ENCODE assay signal across 9 mouse cellular contexts in genomic region chr3:104779949-104780348, GRCm38 (mm10). TPM values are rescaled to one million over a fixed set of nuclear protein-coding genes. Genes with fewer than 3 reads are reported as not detected.
DNase-seq lines count a peak whose midpoint lies in the region; ATAC-seq lines count a peak whose summit lies in the region.
"Had no signal": no experiment of that assay in that cellular context is flagged by ENCODE, and none has a peak within 500 bp of the region (broad histone marks: within the 10 kb centered on the region; RNA-seq: fewer than 3 reads in every experiment).

No protein-coding gene starts in this region.

- no peak overlapping the region for H3K27ac ChIP-seq in midbrain, embryonic 14.5 days (replicated peaks; ENCODE audit: low read depth, low read length)
- H3K27ac ChIP-seq in midbrain, embryonic 15.5 days = no peak overlapping the region
- H3K27ac ChIP-seq in heart, embryonic 15.5 days = no peak overlapping the region
- no peak overlapping the region for H3K27ac ChIP-seq in liver, embryonic 11.5 days (ENCODE audit: low read depth, low read length)

- H3K9ac ChIP-seq in midbrain, embryonic 14.5 days (replicated peaks; ENCODE audit: low read length) = no peak overlapping the region
- no peak overlapping the region for H3K9ac ChIP-seq in midbrain, embryonic 15.5 days
- no peak overlapping the region for H3K9ac ChIP-seq in heart, embryonic 15.5 days
- H3K9ac ChIP-seq in liver, embryonic 11.5 days (ENCODE audit: low read depth, low read length) = no peak overlapping the region

- peaks cover 89% of the 10 kb centered on the region for H3K27me3 ChIP-seq in midbrain, embryonic 14.5 days (ENCODE audit: control insufficient read depth, insufficient read depth, low read length)
- peaks cover 92% of the 10 kb centered on the region for H3K27me3 ChIP-seq in midbrain, embryonic 15.5 days (replicated peaks)
- peaks cover 32% of the 10 kb centered on the region for H3K27me3 ChIP-seq in heart, embryonic 15.5 days
- peaks cover 85% of the 10 kb centered on the region for H3K27me3 ChIP-seq in liver, embryonic 11.5 days (replicated peaks; ENCODE audit: control insufficient read depth, insufficient read depth, low read length)
- H3K27me3 ChIP-seq: Patski had no signal

- H3K4me2 ChIP-seq in midbrain, embryonic 14.5 days (ENCODE audit: low read length) = no peak overlapping the region; the same call in 1 of the 2 replicates
- no peak overlapping the region for H3K4me2 ChIP-seq in midbrain, embryonic 15.5 days
- peak overlapping the region; percentile 98; the same call in 1 of the 2 replicates for H3K4me2 ChIP-seq in heart, embryonic 15.5 days
- no peak overlapping the region for H3K4me2 ChIP-seq in liver, embryonic 11.5 days

- no peaks in the 10 kb centered on the region for H3K9me3 ChIP-seq in midbrain, embryonic 14.5 days (ENCODE audit: control insufficient read depth, low read length)
- no peaks in the 10 kb centered on the region for H3K9me3 ChIP-seq in midbrain, embryonic 15.5 days
- H3K9me3 ChIP-seq in heart, embryonic 15.5 days (replicated peaks) = no peaks in the 10 kb centered on the region
- H3K9me3 ChIP-seq in liver, embryonic 11.5 days (ENCODE audit: control insufficient read depth, low read length) = no peaks in the 10 kb centered on the region

- DNase-seq in cerebellum, adult 18-20 months = peak; percentile 34 to 43
- DNase-seq in cerebellum, adult 11-12 months = no peak
- DNase-seq in midbrain, embryonic 14.5 days = peak; percentile 89
- DNase-seq in cerebellum, postnatal 14 days = peak; percentile 76 to 81
- DNase-seq in liver, embryonic 11.5 days (ENCODE audit: low spot score) = peak; percentile 65
- peak; percentile 54 to 72 for DNase-seq in spleen, postnatal 10 days (ENCODE audit: low spot score in 2 of 2)

- 1% methylated on average over 7 of the region's 7 CpGs for WGBS in midbrain, embryonic 14.5 days
- WGBS in midbrain, embryonic 15.5 days = 1% methylated on average over 7 of the region's 7 CpGs
- WGBS in heart, embryonic 15.5 days = 2% methylated on average over 7 of the region's 7 CpGs
- 4% methylated on average over 7 of the region's 7 CpGs for WGBS in liver, embryonic 11.5 days

- no peaks in the 10 kb centered on the region for H3K36me3 ChIP-seq in midbrain, embryonic 14.5 days (ENCODE audit: control insufficient read depth, insufficient read depth, low read length)
- no peaks in the 10 kb centered on the region for H3K36me3 ChIP-seq in midbrain, embryonic 15.5 days (replicated peaks)
- H3K36me3 ChIP-seq in heart, embryonic 15.5 days = no peaks in the 10 kb centered on the region
- no peaks in the 10 kb centered on the region for H3K36me3 ChIP-seq in liver, embryonic 11.5 days (ENCODE audit: control insufficient read depth, insufficient read depth, low read length)

- no peak for ATAC-seq in midbrain, embryonic 14.5 days (ENCODE audit: low FRiP score, low TSS enrichment)
- ATAC-seq in midbrain, embryonic 15.5 days (replicated peaks) = no peak
- ATAC-seq in heart, embryonic 15.5 days (replicated peaks; ENCODE audit: insufficient number of reproducible peaks, insufficient read depth, low FRiP score, low read depth) = no peak
- no peak for ATAC-seq in liver, embryonic 11.5 days (replicated peaks; ENCODE audit: low FRiP score)

- peaks cover 8% of the 10 kb centered on the region for H3K4me1 ChIP-seq in midbrain, embryonic 14.5 days (ENCODE audit: control insufficient read depth, insufficient read depth, low read length)
- peaks cover 28% of the 10 kb centered on the region for H3K4me1 ChIP-seq in midbrain, embryonic 15.5 days
- H3K4me1 ChIP-seq in heart, embryonic 15.5 days (replicated peaks) = peaks cover 45% of the 10 kb centered on the region
- peaks cover 10% of the 10 kb centered on the region for H3K4me1 ChIP-seq in liver, embryonic 11.5 days (replicated peaks; ENCODE audit: control insufficient read depth, insufficient read depth, low read length)

- H3K4me3 ChIP-seq in midbrain, embryonic 14.5 days (replicated peaks; ENCODE audit: low read depth, low read length) = no peak overlapping the region
- H3K4me3 ChIP-seq in midbrain, embryonic 15.5 days = no peak overlapping the region
- no peak overlapping the region; the same call in 1 of the 2 replicates for H3K4me3 ChIP-seq in heart, embryonic 15.5 days
- no peak overlapping the region for H3K4me3 ChIP-seq in liver, embryonic 11.5 days (ENCODE audit: low read depth, low read length)

RNA-seq across cellular contexts. Expression of gene Ppm1j, which starts 0.9 kb away (rescaled TPM):
- 0.50 and 0.68 TPM in 2 replicates for polyA plus RNA-seq in midbrain, embryonic 14.5 days (2014; fragmentation: Nextera tagmentation; extraction: Ambion mirVana)
- 0.59 and 0.93 TPM in 2 replicates for polyA plus RNA-seq in midbrain, embryonic 15.5 days (2015; fragmentation: Nextera tagmentation; extraction: Ambion mirVana)
- polyA plus RNA-seq in heart, embryonic 15.5 days (2015; fragmentation: Nextera tagmentation; extraction: Ambion mirVana) = 33.6 and 33.9 TPM in 2 replicates
- 1.8 and 1.9 TPM in 2 replicates for polyA plus RNA-seq in liver, embryonic 11.5 days (2014; fragmentation: Nextera tagmentation; extraction: Ambion mirVana)

RNA-seq across cellular contexts. Expression of gene Fam19a3, which starts 1.7 kb away (rescaled TPM):
- polyA plus RNA-seq in midbrain, embryonic 14.5 days (2014; fragmentation: Nextera tagmentation; extraction: Ambion mirVana) = 0.05 TPM in 1 of 2 replicates, not detected in the other
- 0.05 and 0.10 TPM in 2 replicates for polyA plus RNA-seq in midbrain, embryonic 15.5 days (2015; fragmentation: Nextera tagmentation; extraction: Ambion mirVana)
- polyA plus RNA-seq in heart, embryonic 15.5 days (2015; fragmentation: Nextera tagmentation; extraction: Ambion mirVana) = 0.78 and 0.95 TPM in 2 replicates
- not detected in 2 replicates for polyA plus RNA-seq in liver, embryonic 11.5 days (2014; fragmentation: Nextera tagmentation; extraction: Ambion mirVana)

RNA-seq across cellular contexts. Expression of gene Rhoc, which starts 8.2 kb away (rescaled TPM):
- polyA plus RNA-seq in midbrain, embryonic 14.5 days (2014; fragmentation: Nextera tagmentation; extraction: Ambion mirVana) = 30.9 and 40.2 TPM in 2 replicates
- polyA plus RNA-seq in midbrain, embryonic 15.5 days (2015; fragmentation: Nextera tagmentation; extraction: Ambion mirVana) = 43.8 and 46.0 TPM in 2 replicates
- polyA plus RNA-seq in heart, embryonic 15.5 days (2015; fragmentation: Nextera tagmentation; extraction: Ambion mirVana) = 170 and 177 TPM in 2 replicates
- 57.3 and 64.9 TPM in 2 replicates for polyA plus RNA-seq in liver, embryonic 11.5 days (2014; fragmentation: Nextera tagmentation; extraction: Ambion mirVana)

RNA-seq across cellular contexts. Expression of gene Mov10, which starts 38.4 kb away (rescaled TPM):
- polyA plus RNA-seq in midbrain, embryonic 14.5 days (2014; fragmentation: Nextera tagmentation; extraction: Ambion mirVana) = 3.6 and 6.6 TPM in 2 replicates
- 9.7 and 10.6 TPM in 2 replicates for polyA plus RNA-seq in midbrain, embryonic 15.5 days (2015; fragmentation: Nextera tagmentation; extraction: Ambion mirVana)
- 24.4 and 34.9 TPM in 2 replicates for polyA plus RNA-seq in heart, embryonic 15.5 days (2015; fragmentation: Nextera tagmentation; extraction: Ambion mirVana)
- polyA plus RNA-seq in liver, embryonic 11.5 days (2014; fragmentation: Nextera tagmentation; extraction: Ambion mirVana) = 36.0 and 37.7 TPM in 2 replicates

Comparison
In these comparisons a context has a peak if more than half of its experiments do, and no peak if none do; other contexts are left out.
1. RNA of gene Ppm1j, which starts 0.9 kb away (polyA plus RNA-seq): 33.6 to 33.9 TPM in heart, embryonic 15.5 days; 1.8 to 1.9 TPM in liver, embryonic 11.5 days, 0.50 to 0.68 TPM in midbrain, embryonic 14.5 days and 0.59 to 0.93 TPM in midbrain, embryonic 15.5 days; every median in the first group is over 10 times any median in the second.